Mouse (Mus musculus) limb, embryonic 11.5 days (tissue): ENCODE measurements around the gene Aff3. TPM values are rescaled to one million over a fixed set of nuclear protein-coding genes. Genes with fewer than 3 reads are reported as not detected.

Experiments used
- ATAC-seq: fragments of 200-750 bp; cut with Nextera tagmentation; 2 replicates; pipeline ENCODE4 v1.8.0; 2017; ENCODE audit warnings: low read depth; ENCODE audit not compliant: insufficient number of reproducible peaks, low FRiP score, low TSS enrichment
- DNase-seq: peaks from one replicate; pipeline ENCODE4 v3.0.0-alpha.2; 2015; ENCODE audit warnings: low spot score
- H3K27ac ChIP-seq: fragments of 300-500 bp; sonication (generic); replicated peaks from 2 replicates; pipeline ENCODE4 v1.5.1; 2014; ENCODE audit warnings: low read depth, mild to moderate bottlenecking, low read length
- H3K27me3 ChIP-seq: fragments of 300-500 bp; sonication (generic); 2 replicates; pipeline ENCODE4 v1.6.1; 2014; ENCODE audit warnings: mild to moderate bottlenecking, low read length, mixed read lengths; ENCODE audit not compliant: control insufficient read depth, insufficient read depth
- H3K36me3 ChIP-seq: fragments of 300-500 bp; sonication (generic); 2 replicates; pipeline ENCODE4 v1.6.1; 2014; ENCODE audit warnings: mild to moderate bottlenecking, low read length, moderate library complexity, mixed read lengths; ENCODE audit not compliant: control insufficient read depth, insufficient read depth
- H3K4me1 ChIP-seq: fragments of 300-500 bp; sonication (generic); 2 replicates; pipeline ENCODE4 v1.6.1; 2014; ENCODE audit warnings: low read length, mixed read lengths; ENCODE audit not compliant: control insufficient read depth, insufficient read depth
- H3K4me2 ChIP-seq: fragments of 300-500 bp; sonication (generic); 2 replicates; pipeline ENCODE4 v1.6.1; 2014; ENCODE audit warnings: low read depth, mild to moderate bottlenecking, moderate library complexity; ENCODE audit not compliant: severe bottlenecking
- H3K4me3 ChIP-seq: fragments of 300-500 bp; sonication (generic); 2 replicates; pipeline ENCODE4 v1.5.1; 2014; ENCODE audit warnings: low read depth, low read length
- H3K9ac ChIP-seq: fragments of 300-500 bp; sonication (generic); 2 replicates; pipeline ENCODE4 v1.6.1; 2014; ENCODE audit warnings: mild to moderate bottlenecking, low read length
- H3K9me3 ChIP-seq: fragments of 300-500 bp; sonication (generic); 2 replicates; pipeline ENCODE4 v1.6.1; 2016; ENCODE audit warnings: low read length; ENCODE audit not compliant: control insufficient read depth
- WGBS: fragments of 180-500 bp; shearing (Covaris S2); extraction: QIAGEN DNeasy Blood & Tissue Kit; methylation state at CpG from one replicate; pipeline ENCODE4 v1.1.7; 2014; 5-methylcytosine and 5-hydroxymethylcytosine counted together
- polyA plus RNA-seq: library from polyadenylated mRNA; unstranded; fragments of >200 nt; fragmentation: Nextera tagmentation; extraction: Ambion mirVana; gene quantifications from 2 replicates; pipeline ENCODE4 v1.2.1, GENCODE M21; 2014

Aff3 gene
- polyA plus RNA-seq, 1 experiment from 2014 or later, result 43.9 TPM

DNA sequence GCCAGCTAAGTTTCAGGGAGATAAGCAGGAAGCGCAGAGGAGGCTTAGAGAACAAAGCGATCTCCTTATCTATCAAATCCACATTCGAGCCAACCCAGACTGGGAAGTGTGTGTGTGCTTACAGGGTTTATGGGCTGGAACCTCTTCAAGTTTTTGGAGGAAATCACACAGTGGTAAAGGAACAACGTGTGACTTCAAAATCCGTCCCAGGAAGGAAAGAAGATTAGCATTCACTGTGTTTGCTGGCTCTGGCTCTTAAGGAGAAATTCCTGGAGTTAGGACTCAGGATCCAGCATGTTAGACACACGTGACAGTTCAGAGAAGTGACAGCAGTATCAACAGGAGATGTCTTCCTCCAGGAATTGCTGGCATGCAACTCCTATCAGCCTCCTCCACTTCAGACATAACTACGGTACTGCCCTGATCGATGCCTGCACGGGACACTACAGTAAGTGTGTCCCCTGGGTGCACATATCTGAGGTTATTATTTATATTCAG, 186.5 kb downstream of the Aff3 start:
- Histone ChIP-seq H3K27me3 (no peaks in the 10 kb centered on the region), H3K9ac (no peak overlapping the region), H3K4me3 (no peak overlapping the region), H3K36me3 (peaks cover 2% of the 10 kb centered on the region; the same call in 1 of the 2 replicates), H3K27ac (no peak overlapping the region), H3K9me3 (no peaks in the 10 kb centered on the region), H3K4me2 (no peak overlapping the region), H3K4me1 (no peaks in the 10 kb centered on the region)
- no peak for DNase-seq
- 59% methylated on average over 9 of the region's 9 CpGs for WGBS
- no peak for ATAC-seq

DNA sequence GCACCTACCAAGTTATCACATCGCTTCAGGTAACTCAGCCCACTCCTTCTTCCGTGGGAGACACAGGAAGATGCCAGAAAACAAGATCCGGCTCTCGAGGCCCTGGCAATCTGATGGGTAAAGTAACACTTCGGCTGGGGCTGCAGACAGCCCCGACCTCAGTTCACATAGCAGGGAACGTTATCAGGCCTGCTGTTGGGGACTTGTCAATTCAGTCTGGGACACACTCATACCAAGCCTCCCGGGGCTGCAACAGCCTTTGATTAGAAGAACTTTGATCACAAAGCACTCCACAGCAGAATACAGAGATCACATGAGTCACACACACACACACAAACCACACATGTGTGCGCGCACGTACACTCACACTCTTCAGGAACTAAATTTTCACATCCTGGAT, 193.9 kb downstream of the Aff3 start:
- peak overlapping the region; percentile 21; the same call in 1 of the 2 replicates for H3K27ac ChIP-seq
- H3K4me3 ChIP-seq, result no peak overlapping the region
- H3K4me1 ChIP-seq, result peaks cover 8% of the 10 kb centered on the region
- H3K9ac ChIP-seq, result no peak overlapping the region
- H3K4me2 ChIP-seq, result no peak overlapping the region; the same call in 1 of the 2 replicates
- no peaks in the 10 kb centered on the region; the same call in 1 of the 2 replicates for H3K36me3 ChIP-seq
- H3K27me3 ChIP-seq, result no peaks in the 10 kb centered on the region
- ATAC-seq (no peak), DNase-seq (no peak)
- 61% methylated on average over 11 of the region's 11 CpGs for WGBS
- no peaks in the 10 kb centered on the region for H3K9me3 ChIP-seq

- Histone ChIP-seq H3K9ac (no peak overlapping the region), H3K27ac (no peak overlapping the region; the same call in 1 of the 2 replicates), H3K9me3 (no peaks in the 10 kb centered on the region), H3K36me3 (no peaks in the 10 kb centered on the region; the same call in 1 of the 2 replicates), H3K4me3 (no peak overlapping the region), H3K4me1 (peaks cover 8% of the 10 kb centered on the region), H3K4me2 (no peak overlapping the region), H3K27me3 (no peaks in the 10 kb centered on the region)
- no peak for DNase-seq
- ATAC-seq, result no peak
- WGBS, result 50% methylated on average over 5 of the region's 5 CpGs
Measured at GRCm38 (mm10) chr1:38470166-38470565, 194.6 kb downstream of the Aff3 start.

GRCm38 (mm10) chr1:38467305-38468083, 197.3 kb downstream of the Aff3 start:
- 48% methylated on average over 7 of the region's 7 CpGs for WGBS

DNA sequence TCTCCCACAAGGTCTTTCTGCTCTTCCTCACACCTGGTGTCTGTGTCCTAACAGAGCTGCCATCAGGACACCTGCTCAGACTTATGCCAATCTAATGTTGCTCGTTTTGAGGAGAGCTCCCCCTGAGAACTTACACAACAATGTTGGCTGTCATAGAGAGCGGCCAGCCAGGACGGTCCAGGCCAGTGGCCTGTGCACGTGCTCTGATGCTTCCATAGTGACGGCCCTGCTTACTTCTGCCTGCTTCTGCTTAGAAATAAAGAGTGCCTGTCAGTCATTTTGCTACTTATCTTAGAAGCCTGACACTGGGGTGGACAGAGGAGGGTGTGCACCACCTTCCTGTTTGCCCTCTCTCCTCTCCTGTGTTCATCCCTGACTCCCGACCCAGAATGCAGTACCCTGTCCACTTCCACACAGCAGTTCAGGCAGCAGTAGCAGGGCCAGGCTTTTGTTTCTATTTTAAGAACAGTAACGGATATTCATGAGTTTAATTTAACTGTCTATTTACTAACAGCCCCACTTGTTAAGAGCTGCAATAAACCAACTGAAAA, 208.0 kb downstream of the Aff3 start:
- DNase-seq, result no peak
- no peaks in the 10 kb centered on the region for H3K36me3 ChIP-seq

More at GRCm38 (mm10) chr1:38467305-38468083, 197.3 kb downstream of the Aff3 start:
- no peak overlapping the region for H3K4me3 ChIP-seq
- no peak for ATAC-seq
- H3K9ac ChIP-seq, result no peak overlapping the region
- no peak for DNase-seq
- H3K4me2 ChIP-seq, result no peak overlapping the region
- H3K36me3 ChIP-seq, result no peaks in the 10 kb centered on the region; the same call in 1 of the 2 replicates
- peaks cover 8% of the 10 kb centered on the region for H3K4me1 ChIP-seq
- H3K9me3 ChIP-seq, result no peaks in the 10 kb centered on the region
- H3K27me3 ChIP-seq, result no peaks in the 10 kb centered on the region
- H3K27ac ChIP-seq, result no peak overlapping the region

DNA sequence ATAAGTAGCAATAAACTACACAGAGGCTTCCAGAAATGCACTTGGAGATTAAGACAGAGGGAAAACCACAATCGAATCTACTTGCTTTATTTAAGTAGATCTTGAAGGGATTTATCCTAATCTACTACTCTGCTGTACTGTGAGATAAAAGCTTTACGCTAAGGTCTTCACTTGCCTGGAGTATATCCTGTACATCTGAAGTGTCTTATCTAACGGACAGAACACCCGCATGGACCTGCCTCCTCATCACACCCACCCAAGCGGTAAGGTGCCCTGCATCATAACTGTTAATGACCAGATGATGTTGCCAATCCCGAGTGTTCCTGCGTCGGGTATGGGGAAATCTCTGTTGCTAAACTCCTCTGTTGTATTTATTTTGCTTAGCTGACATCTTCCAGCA, 209.8 kb downstream of the Aff3 start:
- Histone ChIP-seq H3K36me3 (no peaks in the 10 kb centered on the region), H3K9ac (no peak overlapping the region), H3K9me3 (no peaks in the 10 kb centered on the region), H3K27ac (no peak overlapping the region), H3K4me3 (no peak overlapping the region), H3K27me3 (no peaks in the 10 kb centered on the region), H3K4me1 (peaks cover 9% of the 10 kb centered on the region), H3K4me2 (no peak overlapping the region)
- 86% methylated on average over 8 of the region's 8 CpGs for WGBS
- ATAC-seq (no peak), DNase-seq (no peak)

More for the DNA sequence above, 208.0 kb downstream of the Aff3 start:
- no peak overlapping the region for H3K4me2 ChIP-seq
- no peak overlapping the region for H3K27ac ChIP-seq
- no peaks in the 10 kb centered on the region for H3K9me3 ChIP-seq
- no peak overlapping the region for H3K9ac ChIP-seq
- H3K27me3 ChIP-seq, result no peaks in the 10 kb centered on the region
- no peak for ATAC-seq
- WGBS, result 83% methylated on average over 7 of the region's 7 CpGs
- H3K4me1 ChIP-seq, result no peaks in the 10 kb centered on the region
- H3K4me3 ChIP-seq, result no peak overlapping the region

DNA sequence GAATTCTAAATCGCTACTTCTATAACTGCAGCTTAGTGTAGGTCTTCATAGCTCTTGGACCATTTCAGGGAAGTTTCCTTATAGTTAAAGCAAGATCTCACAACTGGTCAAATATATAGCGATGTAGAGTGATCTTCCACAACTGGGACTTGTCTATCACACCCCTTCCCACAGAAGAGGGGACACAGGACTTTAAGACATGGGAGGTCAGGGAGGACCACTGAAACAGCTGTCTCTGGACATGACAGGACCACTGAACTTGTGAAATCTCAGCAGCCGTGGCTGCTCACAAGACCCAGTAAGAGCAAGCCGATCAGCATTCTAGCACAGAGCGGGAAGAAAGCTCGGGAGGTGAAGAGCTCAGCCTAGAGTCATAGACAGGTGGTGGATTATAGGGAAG, 213.4 kb downstream of the Aff3 start:
- Histone ChIP-seq H3K9me3 (no peaks in the 10 kb centered on the region), H3K27me3 (no peaks in the 10 kb centered on the region), H3K36me3 (no peaks in the 10 kb centered on the region), H3K27ac (no peak overlapping the region), H3K4me3 (no peak overlapping the region), H3K4me2 (no peak overlapping the region), H3K4me1 (peaks cover 18% of the 10 kb centered on the region), H3K9ac (no peak overlapping the region)
- ATAC-seq (no peak), DNase-seq (no peak)
- WGBS, result 90% methylated on average over 6 of the region's 6 CpGs

DNA sequence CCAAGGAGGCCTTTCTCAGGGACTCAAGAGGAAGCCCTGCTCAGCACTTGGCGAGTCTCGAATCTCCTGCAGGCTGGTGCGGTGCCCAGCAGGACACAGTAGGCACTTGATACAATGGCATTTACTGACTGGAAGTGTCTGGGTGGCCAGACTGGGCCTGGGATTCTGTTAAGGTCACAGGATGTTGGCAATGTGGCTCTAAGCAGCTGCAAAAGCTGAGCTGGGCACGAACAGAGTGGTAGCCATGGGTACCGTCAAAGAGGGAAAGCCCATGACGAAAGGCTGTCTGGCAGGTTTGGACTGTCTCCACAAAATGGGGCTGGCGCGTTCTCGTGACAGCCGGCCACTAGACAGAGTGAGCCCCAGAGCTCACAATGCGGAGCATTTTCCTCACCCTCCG, 214.1 kb downstream of the Aff3 start:
- Histone ChIP-seq H3K9me3 (no peaks in the 10 kb centered on the region), H3K36me3 (no peaks in the 10 kb centered on the region), H3K27ac (no peak overlapping the region), H3K4me3 (no peak overlapping the region), H3K9ac (no peak overlapping the region), H3K4me2 (no peak overlapping the region), H3K4me1 (peaks cover 18% of the 10 kb centered on the region), H3K27me3 (no peaks in the 10 kb centered on the region)
- DNase-seq, result no peak
- WGBS, result 89% methylated on average over 12 of the region's 12 CpGs
- no peak for ATAC-seq
